Mouse (Mus musculus): ENCODE measurements around the gene Cnksr3.

DNA sequence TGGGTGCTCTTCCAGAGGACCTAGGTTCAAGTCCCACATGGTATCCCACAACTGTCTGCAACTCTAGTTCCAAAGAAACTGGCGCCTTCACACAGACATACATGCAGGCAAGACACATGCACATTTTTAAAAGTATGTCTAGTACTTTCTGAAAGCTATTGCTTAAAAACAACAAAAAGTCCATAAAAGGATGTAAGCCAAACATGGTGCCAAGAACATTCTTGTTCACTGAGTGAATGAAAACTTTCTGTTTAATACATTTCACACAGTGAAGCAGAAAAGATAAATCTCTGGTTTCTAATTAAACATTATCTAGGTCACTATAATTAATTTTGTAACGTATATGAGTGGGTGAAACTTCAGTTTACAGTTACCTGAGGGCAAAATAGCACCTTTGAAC lies 76.3 kb downstream of the Cnksr3 start:
- TF ChIP-seq CTCF (IDR thresholded peaks at IDR 0.05; ENCODE audit: borderline replicate concordance, insufficient read depth, low read depth, low read length) (no peak), POLR2A (IDR thresholded peaks at IDR 0.05; ENCODE audit: borderline replicate concordance, insufficient read depth, low read length) (no peak)
